Mouse (Mus musculus): ENCODE data around the gene Olfr974. TPM values are rescaled to one million over a fixed set of nuclear protein-coding genes. Genes with fewer than 3 reads are reported as not detected.

Gene Olfr974
- not detected in 2 replicates for polyA plus RNA-seq (2015; fragmentation: Nextera tagmentation; extraction: Ambion mirVana)

DNA sequence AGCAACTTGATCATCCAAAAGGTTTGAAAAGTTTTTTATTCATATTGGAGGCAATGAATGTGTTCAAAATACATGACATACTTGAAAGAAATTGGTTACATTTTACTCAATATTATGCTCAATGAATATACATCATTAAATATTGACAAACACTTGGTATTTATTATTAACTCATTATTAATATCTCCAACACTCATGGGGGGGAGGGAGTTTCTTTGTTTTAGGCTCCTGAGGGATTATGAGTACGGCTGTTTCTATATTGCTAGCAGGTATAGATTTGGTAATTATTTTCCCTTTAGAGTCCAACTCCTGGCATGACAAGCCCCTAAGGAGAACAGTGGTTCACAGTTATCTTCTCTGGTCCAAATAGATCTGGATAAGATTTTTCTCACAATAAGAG, at the start of gene Olfr974:
TSS of gene Olfr974 (plus strand) at position 301 of the 400 bp plus-strand sequence.

DNA sequence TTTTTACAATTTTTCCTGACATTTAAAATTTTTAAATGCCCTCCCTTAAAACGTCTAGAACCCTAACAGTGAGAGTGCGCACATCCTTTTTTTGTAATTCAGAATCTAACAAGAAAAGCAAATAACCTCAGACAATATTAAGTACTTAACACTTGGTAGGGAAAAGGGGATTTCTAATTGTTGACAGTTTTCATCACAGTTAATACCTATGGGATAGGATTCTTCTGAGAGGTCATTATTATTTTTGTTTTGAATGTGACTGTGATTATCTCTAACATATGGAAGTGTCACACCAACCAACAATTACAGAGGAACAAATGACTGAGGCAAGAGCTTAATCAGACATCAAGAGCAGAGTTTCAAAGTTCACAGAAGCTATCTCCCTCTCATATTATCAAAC, 30.3 kb upstream of the Olfr974 start, which contains the start of gene Olfr229:
TSS of gene Olfr229 (plus strand) at position 301 of the 400 bp plus-strand sequence.

DNA sequence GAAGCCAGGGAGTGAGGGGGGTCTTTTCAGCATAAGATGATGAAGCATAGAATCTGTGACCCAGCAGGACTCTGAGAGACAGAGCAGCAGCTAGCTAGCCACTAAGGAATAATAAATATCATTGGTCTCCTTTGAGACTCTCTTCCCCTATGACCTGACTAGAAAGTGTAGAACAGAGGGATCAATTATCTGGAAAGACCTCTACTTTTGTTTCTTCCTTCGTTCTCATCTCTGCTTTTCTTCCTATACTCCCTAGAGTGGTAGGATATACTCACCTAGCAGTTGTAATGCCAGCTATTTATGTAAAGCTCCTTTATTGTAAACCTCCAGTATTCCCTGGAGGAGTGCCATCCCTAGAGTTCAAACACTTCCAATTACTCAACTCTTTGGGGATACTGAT, 14.6 kb downstream of the Olfr974 start, which contains the start of gene Olfr975:
TSS of gene Olfr975 (minus strand) at position 101 of the 400 bp plus-strand sequence.

DNA sequence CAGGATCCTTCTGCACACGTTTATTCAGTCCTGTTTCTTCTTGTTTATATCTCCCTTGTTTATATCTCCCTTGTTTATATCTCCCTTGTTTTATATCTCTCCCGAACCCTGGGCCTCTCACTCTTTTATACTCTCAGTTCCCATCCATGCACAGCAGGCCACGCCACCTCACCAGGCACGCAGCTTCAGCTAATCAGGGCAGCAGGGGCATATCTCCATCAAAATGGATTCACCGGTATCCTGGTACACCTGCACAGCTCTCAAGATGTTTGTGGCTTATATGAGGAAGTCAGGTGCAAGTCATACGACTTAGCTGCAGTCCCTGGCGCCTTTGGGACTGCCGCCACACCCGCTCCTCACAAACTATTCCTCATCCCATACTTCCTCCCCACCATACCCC, 23.7 kb downstream of the Olfr974 start, which contains the start of gene Olfr976:
TSS of gene Olfr976 (minus strand) at position 101 of the 400 bp plus-strand sequence.

DNA sequence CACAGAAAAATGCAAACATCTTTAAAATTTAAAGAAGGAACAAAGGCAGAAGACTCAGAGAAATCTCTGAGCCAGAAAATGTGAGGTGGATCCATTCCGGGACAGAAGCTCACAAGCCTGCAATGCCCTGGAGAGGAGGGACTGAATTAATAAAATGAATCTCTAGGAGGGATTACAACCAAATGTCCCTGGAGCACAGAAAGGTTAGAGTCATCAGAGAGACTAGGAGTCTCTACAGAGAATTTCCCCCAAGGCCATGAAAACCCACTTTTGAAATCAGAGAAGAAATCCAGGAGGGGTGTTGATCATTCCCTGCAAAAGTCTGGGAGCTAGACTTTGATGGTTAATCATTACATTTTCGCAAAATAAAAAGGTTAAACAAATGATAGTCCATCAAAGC, 54.5 kb downstream of the Olfr974 start, which contains the start of gene Olfr978:
TSS of gene Olfr978 (plus strand) at position 301 of the 400 bp plus-strand sequence.

Other genes with a start within 250 kb of the Olfr974 start
- not detected in 2 replicates for gene Olfr149, start 230.4 kb upstream of the Olfr974 start, polyA plus RNA-seq (2015; fragmentation: Nextera tagmentation; extraction: Ambion mirVana)
- gene Olfr965, start 226.1 kb upstream of the Olfr974 start, polyA plus RNA-seq (2015; fragmentation: Nextera tagmentation; extraction: Ambion mirVana): not detected in 2 replicates
- not detected in 2 replicates for gene Olfr150, start 206.5 kb upstream of the Olfr974 start, polyA plus RNA-seq (2015; fragmentation: Nextera tagmentation; extraction: Ambion mirVana)
- gene Olfr967, start 191.3 kb upstream of the Olfr974 start, polyA plus RNA-seq (2015; fragmentation: Nextera tagmentation; extraction: Ambion mirVana): not detected in 2 replicates
- not detected in 2 replicates for gene Olfr968, start 154.2 kb upstream of the Olfr974 start, polyA plus RNA-seq (2015; fragmentation: Nextera tagmentation; extraction: Ambion mirVana)
- not detected in 2 replicates for gene Olfr969, start 146.6 kb upstream of the Olfr974 start, polyA plus RNA-seq (2015; fragmentation: Nextera tagmentation; extraction: Ambion mirVana)
- gene Olfr970, start 128.6 kb upstream of the Olfr974 start, polyA plus RNA-seq (2015; fragmentation: Nextera tagmentation; extraction: Ambion mirVana): not detected in 2 replicates
- not detected in 2 replicates for gene Olfr971, start 100.6 kb upstream of the Olfr974 start, polyA plus RNA-seq (2015; fragmentation: Nextera tagmentation; extraction: Ambion mirVana)
- not detected in 2 replicates for gene Olfr972, start 71.1 kb upstream of the Olfr974 start, polyA plus RNA-seq (2015; fragmentation: Nextera tagmentation; extraction: Ambion mirVana)
- gene Olfr229, start 30.2 kb upstream of the Olfr974 start, polyA plus RNA-seq (2015; fragmentation: Nextera tagmentation; extraction: Ambion mirVana): not detected in 2 replicates
- gene Olfr975, start 14.5 kb downstream of the Olfr974 start, polyA plus RNA-seq (2015; fragmentation: Nextera tagmentation; extraction: Ambion mirVana): not detected in 2 replicates
- not detected in 2 replicates for gene Olfr976, start 23.6 kb downstream of the Olfr974 start, polyA plus RNA-seq (2015; fragmentation: Nextera tagmentation; extraction: Ambion mirVana)
- gene Olfr978, start 54.6 kb downstream of the Olfr974 start, polyA plus RNA-seq (2015; fragmentation: Nextera tagmentation; extraction: Ambion mirVana): not detected in 2 replicates
- gene Olfr979, start 66.0 kb downstream of the Olfr974 start, polyA plus RNA-seq (2015; fragmentation: Nextera tagmentation; extraction: Ambion mirVana): not detected in 2 replicates
- not detected in 2 replicates for gene Olfr980, start 72.1 kb downstream of the Olfr974 start, polyA plus RNA-seq (2015; fragmentation: Nextera tagmentation; extraction: Ambion mirVana)
- not detected in 2 replicates for gene Olfr981, start 84.0 kb downstream of the Olfr974 start, polyA plus RNA-seq (2015; fragmentation: Nextera tagmentation; extraction: Ambion mirVana)
- not detected in 2 replicates for gene Olfr982, start 136.3 kb downstream of the Olfr974 start, polyA plus RNA-seq (2015; fragmentation: Nextera tagmentation; extraction: Ambion mirVana)
- not detected in 2 replicates for gene Olfr983, start 156.1 kb downstream of the Olfr974 start, polyA plus RNA-seq (2015; fragmentation: Nextera tagmentation; extraction: Ambion mirVana)
- gene Olfr984, start 176.7 kb downstream of the Olfr974 start, polyA plus RNA-seq (2015; fragmentation: Nextera tagmentation; extraction: Ambion mirVana): not detected in 2 replicates
- not detected in 2 replicates for gene Olfr985, start 192.7 kb downstream of the Olfr974 start, polyA plus RNA-seq (2015; fragmentation: Nextera tagmentation; extraction: Ambion mirVana)
- gene Tmem225, start 210.6 kb downstream of the Olfr974 start, polyA plus RNA-seq (2015; fragmentation: Nextera tagmentation; extraction: Ambion mirVana): not detected in 2 replicates
- not detected in 2 replicates for gene Olfr986, start 243.4 kb downstream of the Olfr974 start, polyA plus RNA-seq (2015; fragmentation: Nextera tagmentation; extraction: Ambion mirVana)

Data from spleen, postnatal 0 days (tissue).